Mouse (Mus musculus) lung, embryonic 14.5 days (tissue): ENCODE measurements around the gene Ezh1. TPM values are rescaled to one million over a fixed set of nuclear protein-coding genes. Genes with fewer than 3 reads are reported as not detected.

Source experiments
- ATAC-seq: fragments of 200-750 bp; cut with Nextera tagmentation; 2 replicates; pipeline ENCODE4 v1.8.0; 2017; ENCODE audit warnings: mild to moderate bottlenecking, moderate TSS enrichment, moderate library complexity; ENCODE audit not compliant: insufficient read depth
- DNase-seq: peaks from one replicate; pipeline ENCODE4 v3.0.0-alpha.2; 2015
- H3K27ac ChIP-seq: fragments of 300-500 bp; sonication (generic); 2 replicates; pipeline ENCODE4 v1.5.1; 2014; ENCODE audit warnings: low read depth, mild to moderate bottlenecking, moderate library complexity
- H3K27me3 ChIP-seq: fragments of 300-500 bp; sonication (generic); 2 replicates; pipeline ENCODE4 v1.6.1; 2014; ENCODE audit warnings: low read length, control low read depth; ENCODE audit not compliant: insufficient read depth
- H3K36me3 ChIP-seq: fragments of 300-500 bp; sonication (generic); 2 replicates; pipeline ENCODE4 v1.6.1; 2014; ENCODE audit warnings: control low read depth; ENCODE audit not compliant: insufficient read depth
- H3K4me1 ChIP-seq: fragments of 300-500 bp; sonication (generic); 2 replicates; pipeline ENCODE4 v1.6.1; 2014; ENCODE audit warnings: antibody characterized with exemption, control low read depth; ENCODE audit not compliant: insufficient read depth
- H3K4me2 ChIP-seq: fragments of 300-500 bp; sonication (generic); 2 replicates; pipeline ENCODE4 v1.6.1; 2014; ENCODE audit warnings: mild to moderate bottlenecking
- H3K4me3 ChIP-seq: fragments of 300-500 bp; sonication (generic); 2 replicates; pipeline ENCODE4 v1.5.1; 2014; ENCODE audit warnings: low read depth, low read length
- H3K9ac ChIP-seq: fragments of 300-500 bp; sonication (generic); 2 replicates; pipeline ENCODE4 v1.6.1; 2014
- H3K9me3 ChIP-seq: fragments of 300-500 bp; sonication (generic); 2 replicates; pipeline ENCODE4 v1.6.1; 2016; ENCODE audit warnings: low read depth, low read length, control low read depth
- CTCF ChIP-seq: IDR thresholded peaks from 2 replicates; pipeline ENCODE4 v1.5.1; 2016; ENCODE audit warnings: antibody characterized with exemption, low read depth
- WGBS: fragments of 180-500 bp; shearing (Covaris S2); extraction: QIAGEN DNeasy Blood & Tissue Kit; methylation state at CpG from one replicate; pipeline ENCODE4 v1.1.7; 2014; 5-methylcytosine and 5-hydroxymethylcytosine counted together
- polyA plus RNA-seq: library from polyadenylated mRNA; unstranded; fragments of >200 nt; fragmentation: Nextera tagmentation; extraction: Ambion mirVana; gene quantifications from 2 replicates; pipeline ENCODE4 v1.2.1, GENCODE M21; 2014

The Ezh1 gene
- polyA plus RNA-seq, 1 experiment from 2014 or later: 18.9 TPM

DNA sequence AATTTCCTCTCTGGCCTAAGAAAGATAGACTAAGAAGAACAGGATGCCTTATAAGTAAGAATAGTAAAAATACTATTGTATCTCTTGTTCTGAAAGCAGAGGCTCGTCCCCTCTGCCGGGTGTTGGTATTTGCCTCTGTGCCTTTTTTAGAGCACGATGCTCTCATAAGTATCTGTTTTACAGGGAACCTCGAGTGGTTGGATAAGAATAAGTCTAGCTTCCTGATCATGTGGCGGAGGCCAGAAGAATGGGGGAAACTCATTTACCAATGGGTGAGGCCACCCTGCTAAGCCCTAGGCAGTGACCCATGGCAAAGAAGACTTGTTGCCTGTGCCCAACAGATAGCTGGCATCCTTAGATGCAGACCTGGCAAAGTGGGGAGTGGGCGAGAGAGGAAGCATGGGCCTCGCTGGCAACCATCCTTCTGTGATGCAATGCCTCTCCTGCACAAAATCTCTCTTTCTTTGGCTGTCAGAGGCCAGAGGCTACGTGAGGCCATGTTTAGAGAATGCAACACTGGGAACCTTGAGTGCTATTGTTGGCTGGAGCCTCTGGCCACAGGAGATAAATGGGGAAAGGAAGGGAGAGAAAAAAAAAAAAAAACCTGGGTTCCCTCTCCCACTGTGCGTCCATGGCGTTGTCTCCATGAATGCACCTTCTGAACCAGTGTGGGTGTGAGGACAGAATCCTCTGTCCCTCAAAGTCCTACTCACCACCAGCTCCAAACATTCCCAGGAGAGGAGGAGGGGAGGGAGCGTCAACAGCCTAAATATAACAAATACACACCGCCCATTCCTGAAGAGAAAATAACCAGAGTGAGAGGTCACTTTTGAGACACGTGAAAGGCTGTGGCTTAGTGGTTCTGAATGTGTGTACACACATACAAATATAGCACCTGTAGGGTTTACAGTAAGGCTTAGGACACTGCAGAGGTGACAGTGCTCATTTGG is 29.8 kb upstream of the Ezh1 start:
- DNase-seq (no peak), ATAC-seq (no peak)
- Histone ChIP-seq H3K4me3 (no peak overlapping the region), H3K4me1 (peaks cover 17% of the 10 kb centered on the region), H3K27me3 (no peaks in the 10 kb centered on the region), H3K36me3 (peaks cover 18% of the 10 kb centered on the region), H3K4me2 (no peak overlapping the region), H3K9ac (no peak overlapping the region), H3K27ac (no peak overlapping the region), H3K9me3 (no peaks in the 10 kb centered on the region)
- 85% methylated on average over 13 of the region's 13 CpGs for WGBS
- TF ChIP-seq CTCF: no peak

DNA sequence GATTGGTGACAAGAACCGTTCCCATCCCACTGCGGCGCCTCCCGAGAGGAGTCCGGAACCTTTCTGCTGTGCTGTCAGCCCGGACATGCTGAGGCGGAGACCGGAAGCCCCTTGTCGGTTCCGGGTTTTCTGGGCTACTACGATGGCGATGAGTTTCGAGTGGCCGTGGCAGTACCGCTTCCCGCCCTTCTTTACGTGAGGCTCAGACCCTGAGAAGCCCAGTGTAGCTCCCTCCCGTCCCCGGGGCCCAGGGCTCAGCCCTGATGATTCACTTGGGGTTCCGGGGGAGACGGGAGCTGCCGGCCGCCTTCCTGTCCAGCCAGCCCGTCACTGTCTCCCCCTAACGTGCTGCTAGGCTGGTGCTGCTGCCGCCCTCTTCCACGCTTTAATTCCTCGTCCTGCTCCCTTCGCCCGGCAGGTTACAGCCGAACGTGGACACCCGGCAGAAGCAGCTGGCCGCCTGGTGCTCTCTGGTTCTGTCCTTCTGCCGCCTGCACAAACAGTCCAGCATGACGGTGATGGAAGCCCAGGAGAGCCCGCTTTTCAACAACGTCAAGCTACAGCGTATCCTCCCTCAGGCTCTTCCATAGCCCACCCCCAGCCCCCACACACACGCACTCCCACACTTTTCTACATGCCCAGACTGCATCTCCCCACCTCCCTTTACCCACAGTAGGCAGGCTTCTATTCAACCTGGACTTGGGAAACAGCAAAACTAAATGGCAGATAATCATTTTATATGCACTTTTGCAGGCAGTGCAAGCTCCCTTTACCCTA is 27.5 kb upstream of the Ezh1 start, which contains the start of gene Vps25:
Gene Vps25, plus strand, starts transcription at position 95 of the 777 bp plus-strand sequence.
- peak; percentile 90 for ATAC-seq
- peak within 1 kb of the TSS; percentile 90 for H3K4me2 ChIP-seq
- WGBS: under 1% methylated on average over 40 of the region's 40 CpGs

DNA sequence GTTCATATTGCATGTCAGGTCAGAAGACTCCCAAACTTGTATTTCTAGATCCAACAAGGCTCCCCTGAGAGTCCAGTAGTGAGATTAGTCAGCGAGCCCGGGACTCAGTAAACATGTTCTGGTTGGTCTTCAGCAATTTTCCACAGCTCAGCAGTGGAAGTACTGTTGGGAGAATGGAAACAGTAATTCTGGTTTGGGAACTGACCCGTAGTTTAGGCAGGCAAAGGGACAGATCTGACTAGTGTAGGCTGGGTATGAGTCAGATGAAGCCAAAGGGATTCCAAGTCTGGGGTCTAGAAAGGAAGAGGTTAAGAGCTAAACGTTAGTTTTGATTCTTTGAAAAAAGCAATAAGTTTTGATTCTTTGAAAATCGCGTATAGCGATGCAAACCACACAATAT is 26.7 kb upstream of the Ezh1 start:
- peak overlapping the region; percentile 90 for H3K4me2 ChIP-seq
- DNase-seq (peak; percentile 23), ATAC-seq (no peak; the same call in 1 of the 2 replicates)
- peaks cover 3% of the 10 kb centered on the region; the same call in 1 of the 2 replicates for H3K4me1 ChIP-seq
- peaks cover 11% of the 10 kb centered on the region for H3K36me3 ChIP-seq
- H3K27me3 ChIP-seq: no peaks in the 10 kb centered on the region
- H3K27ac ChIP-seq: peak overlapping the region; percentile 92
- H3K9me3 ChIP-seq: no peaks in the 10 kb centered on the region
- H3K9ac ChIP-seq: peak overlapping the region; percentile 92
- H3K4me3 ChIP-seq: peak overlapping the region; percentile 87
- 7% methylated on average over 7 of the region's 7 CpGs for WGBS
- no peak for TF ChIP-seq CTCF

More for the DNA sequence above, 27.5 kb upstream of the Ezh1 start, which contains the start of gene Vps25:
- DNase-seq: peak; percentile 93
- peaks cover 5% of the 10 kb centered on the region; the same call in 1 of the 2 replicates for H3K4me1 ChIP-seq
- H3K36me3 ChIP-seq: peaks cover 18% of the 10 kb centered on the region
- H3K4me3 ChIP-seq: peak within 1 kb of the TSS; percentile 87
- TF ChIP-seq CTCF: peak; percentile 38
- H3K9me3 ChIP-seq: no peaks in the 10 kb centered on the region
- no peaks in the 10 kb centered on the region for H3K27me3 ChIP-seq
- H3K27ac ChIP-seq: peak within 1 kb of the TSS; percentile 92
- peak within 1 kb of the TSS; percentile 92 for H3K9ac ChIP-seq

DNA sequence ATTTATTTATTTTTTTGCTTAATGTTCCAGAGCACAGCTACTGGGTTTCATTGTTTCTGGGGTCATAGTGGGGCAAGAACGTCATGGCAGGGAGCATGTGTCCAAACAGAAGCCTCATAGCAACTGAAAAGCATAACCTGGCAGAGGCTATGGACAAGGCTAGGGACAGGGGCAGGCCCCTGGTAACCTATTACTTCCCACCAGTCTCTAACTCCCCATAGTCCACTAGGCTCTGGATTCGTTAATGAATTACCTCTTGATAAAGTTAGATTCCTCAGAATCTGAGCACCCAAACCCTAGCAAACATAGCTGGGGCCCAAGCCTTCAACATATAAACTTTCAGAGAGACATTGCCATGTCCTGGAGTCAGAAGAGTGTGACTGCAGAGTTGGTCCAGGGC is 24.8 kb upstream of the Ezh1 start:
- Histone ChIP-seq H3K9me3 (no peaks in the 10 kb centered on the region), H3K4me3 (no peak overlapping the region), H3K9ac (no peak overlapping the region), H3K4me1 (peaks cover 3% of the 10 kb centered on the region; the same call in 1 of the 2 replicates), H3K36me3 (no peaks in the 10 kb centered on the region; the same call in 1 of the 2 replicates), H3K27me3 (peaks cover 14% of the 10 kb centered on the region; the same call in 1 of the 2 replicates), H3K4me2 (no peak overlapping the region), H3K27ac (no peak overlapping the region)
- 71% methylated on average over 2 of the region's 2 CpGs for WGBS
- DNase-seq (no peak), ATAC-seq (no peak)
- TF ChIP-seq CTCF: no peak

DNA sequence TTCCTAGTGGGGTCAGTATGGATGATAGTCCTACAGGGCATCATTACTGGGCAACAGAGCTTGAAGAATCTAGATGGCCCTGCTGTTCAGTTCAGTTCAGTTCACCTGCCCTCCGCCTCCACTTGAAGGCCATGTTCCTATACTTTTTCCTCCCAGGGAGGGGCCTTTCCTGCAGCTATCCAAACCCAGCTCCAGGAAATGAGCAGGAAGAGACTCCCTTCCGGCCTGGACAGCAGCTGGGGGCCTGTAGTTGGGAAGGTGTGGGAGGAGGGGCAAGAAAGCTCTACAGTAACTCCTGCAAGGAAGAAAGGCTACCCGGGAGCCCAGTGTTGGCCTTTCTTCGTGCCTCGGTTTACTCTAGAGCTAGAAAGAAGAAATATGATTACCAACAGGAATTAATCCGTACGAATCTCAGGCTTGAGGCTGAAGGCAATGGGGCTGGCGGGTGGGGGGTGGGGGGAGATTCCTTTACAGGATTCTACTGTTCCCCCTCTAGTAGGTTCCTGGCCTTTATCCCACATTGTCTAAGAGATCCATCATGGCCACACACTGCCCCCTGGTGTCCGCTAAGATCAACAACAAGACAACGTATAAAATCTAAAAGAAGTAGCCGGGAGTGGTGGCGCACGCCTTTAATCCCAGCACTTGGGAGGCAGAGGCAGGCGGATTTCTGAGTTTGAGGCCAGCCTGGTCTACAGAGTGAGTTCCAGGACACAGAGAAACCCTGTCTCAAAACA is 22.2 kb upstream of the Ezh1 start:
- peak overlapping the region; percentile 89 for H3K4me2 ChIP-seq
- peak; percentile 91 for DNase-seq
- no peak for ATAC-seq
- no peaks in the 10 kb centered on the region for H3K36me3 ChIP-seq
- peak overlapping the region; percentile 1; the same call in 1 of the 2 replicates for H3K4me3 ChIP-seq
- H3K9ac ChIP-seq: no peak overlapping the region
- H3K4me1 ChIP-seq: peaks cover 6% of the 10 kb centered on the region
- H3K9me3 ChIP-seq: no peaks in the 10 kb centered on the region
- H3K27ac ChIP-seq: no peak overlapping the region; the same call in 1 of the 2 replicates
- TF ChIP-seq CTCF: peak; percentile 77
- H3K27me3 ChIP-seq: peaks cover 18% of the 10 kb centered on the region; the same call in 1 of the 2 replicates
- 27% methylated on average over 14 of the region's 14 CpGs for WGBS

- Histone ChIP-seq H3K27me3 (peaks cover 18% of the 10 kb centered on the region; the same call in 1 of the 2 replicates), H3K4me1 (peaks cover 3% of the 10 kb centered on the region), H3K4me2 (peak overlapping the region; percentile 89), H3K9me3 (no peaks in the 10 kb centered on the region), H3K4me3 (peak overlapping the region; percentile 68), H3K27ac (peak overlapping the region; percentile 88), H3K36me3 (no peaks in the 10 kb centered on the region), H3K9ac (peak overlapping the region; percentile 72)
- ATAC-seq (no peak), DNase-seq (no peak)
- 75% methylated on average over 6 of the region's 6 CpGs for WGBS
- TF ChIP-seq CTCF: no peak
Observed at GRCm38 (mm10) chr11:101247521-101248030, 21.3 kb upstream of the Ezh1 start.
